In the genomic region with DNA sequence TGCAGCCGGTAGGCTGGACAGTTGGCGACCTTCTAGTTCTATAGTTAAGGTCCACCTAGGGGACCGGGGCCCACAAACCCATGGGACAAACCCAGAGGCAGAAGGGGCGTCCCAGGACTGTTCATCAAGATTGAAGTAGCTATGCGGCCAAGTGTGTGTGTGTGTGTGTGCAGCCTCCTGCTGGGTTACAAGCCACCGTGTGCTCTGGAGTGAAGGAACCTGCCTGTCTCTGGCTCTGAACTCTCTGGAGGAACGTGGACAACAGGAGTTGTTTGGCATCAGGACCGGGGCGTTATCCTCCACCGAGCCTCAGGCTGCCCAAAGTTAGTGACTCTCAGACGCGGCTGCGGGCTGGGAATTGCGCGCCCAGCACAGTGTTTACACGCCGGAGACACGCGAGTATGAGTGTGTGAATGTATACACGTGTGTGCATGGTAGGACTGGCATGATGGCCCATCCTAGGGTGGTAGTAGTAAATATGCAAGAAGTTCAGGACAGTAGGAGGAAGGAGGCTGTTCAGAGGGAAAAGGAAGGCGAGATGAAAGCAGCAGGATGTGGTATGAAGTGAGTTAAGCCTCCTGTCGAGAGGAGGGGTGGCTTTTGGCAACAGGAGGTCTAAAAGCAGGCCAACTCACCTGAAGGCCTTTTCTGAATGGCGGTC, we compare ENCODE assay signal across 8 mouse cellular contexts. TPM values are rescaled to one million over a fixed set of nuclear protein-coding genes. Genes with fewer than 3 reads are reported as not detected.
DNase-seq lines count a peak whose midpoint lies in the region; ATAC-seq and TF ChIP-seq lines count a peak whose summit lies in the region.

No protein-coding gene starts in this region.

- no peaks in the 10 kb centered on the region for H3K4me1 ChIP-seq in lung, embryonic 14.5 days (ENCODE audit: insufficient read depth)
- peaks cover 20% of the 10 kb centered on the region for H3K4me1 ChIP-seq in embryonic facial prominence, embryonic 15.5 days
- no peaks in the 10 kb centered on the region for H3K4me1 ChIP-seq in limb, embryonic 14.5 days (ENCODE audit: control insufficient read depth, insufficient read depth, low read length)
- H3K4me1 ChIP-seq in small intestine, adult 2 months (ENCODE audit: control insufficient read depth, insufficient read depth, insufficient read length, low read length) = no peaks in the 10 kb centered on the region; the same call in 1 of the 2 replicates

- H3K9me3 ChIP-seq in lung, embryonic 14.5 days (ENCODE audit: low read depth, low read length) = no peaks in the 10 kb centered on the region
- H3K9me3 ChIP-seq in embryonic facial prominence, embryonic 15.5 days (replicated peaks) = no peaks in the 10 kb centered on the region
- no peaks in the 10 kb centered on the region for H3K9me3 ChIP-seq in limb, embryonic 14.5 days (ENCODE audit: control insufficient read depth, low read length)

- TF ChIP-seq CTCF in lung, embryonic 14.5 days (IDR thresholded peaks at IDR 0.05; ENCODE audit: low read depth) = no peak
- no peak for TF ChIP-seq CTCF in small intestine, adult 2 months (IDR thresholded peaks at IDR 0.05; ENCODE audit: extremely low read depth, insufficient read length, insufficient replicate concordance, low read depth, low read length)

- no peak for DNase-seq in lung, embryonic 14.5 days
- DNase-seq in lung, postnatal 14 days = no peak
- no peak for DNase-seq in limb, embryonic 14.5 days (ENCODE audit: low spot score)
- no peak for DNase-seq in cerebellum, adult 9-11 months
- DNase-seq in cerebellum, postnatal 14 days = no peak
- no peak for DNase-seq in testis, postnatal 14 days (ENCODE audit: low spot score)

- H3K27me3 ChIP-seq in lung, embryonic 14.5 days (ENCODE audit: insufficient read depth, low read length) = 0 out of 2 replicates have a peak, but pooled peaks cover 3% of the 10 kb centered on the region
- peaks cover 9% of the 10 kb centered on the region for H3K27me3 ChIP-seq in embryonic facial prominence, embryonic 15.5 days
- H3K27me3 ChIP-seq in limb, embryonic 14.5 days (ENCODE audit: control insufficient read depth, insufficient read depth, low read length) = no peaks in the 10 kb centered on the region
- 0 out of 2 replicates have a peak, but pooled peaks cover 6% of the 10 kb centered on the region for H3K27me3 ChIP-seq in small intestine, adult 2 months (ENCODE audit: control insufficient read depth, insufficient read depth, low read length)

- H3K36me3 ChIP-seq in lung, embryonic 14.5 days (ENCODE audit: insufficient read depth) = no peaks in the 10 kb centered on the region
- no peaks in the 10 kb centered on the region for H3K36me3 ChIP-seq in embryonic facial prominence, embryonic 15.5 days
- H3K36me3 ChIP-seq in limb, embryonic 14.5 days (ENCODE audit: control insufficient read depth, insufficient read depth, low read length) = no peaks in the 10 kb centered on the region
- no peaks in the 10 kb centered on the region for H3K36me3 ChIP-seq in small intestine, adult 2 months (ENCODE audit: control insufficient read depth, insufficient read depth, low read length)

- H3K27ac ChIP-seq in lung, embryonic 14.5 days (ENCODE audit: low read depth) = no peak overlapping the region
- no peak overlapping the region for H3K27ac ChIP-seq in embryonic facial prominence, embryonic 15.5 days (replicated peaks)
- no peak overlapping the region for H3K27ac ChIP-seq in limb, embryonic 14.5 days (replicated peaks; ENCODE audit: low read depth, low read length)
- H3K27ac ChIP-seq in small intestine, adult 2 months (ENCODE audit: insufficient read depth, low read depth, low read length) = peak overlapping the region; percentile 18; the same call in 1 of the 2 replicates

- H3K4me2 ChIP-seq in lung, embryonic 14.5 days = peak overlapping the region; percentile 75
- peak overlapping the region; percentile 74 for H3K4me2 ChIP-seq in embryonic facial prominence, embryonic 15.5 days (replicated peaks)
- peak overlapping the region; percentile 61 for H3K4me2 ChIP-seq in limb, embryonic 14.5 days (replicated peaks; ENCODE audit: low read depth, low read length, severe bottlenecking)

- ATAC-seq in lung, embryonic 14.5 days (ENCODE audit: insufficient read depth) = peak; percentile 65; the same call in 1 of the 2 replicates
- ATAC-seq in embryonic facial prominence, embryonic 15.5 days (ENCODE audit: insufficient number of reproducible peaks, low FRiP score, low TSS enrichment, low read depth) = no peak
- ATAC-seq in limb, embryonic 14.5 days (ENCODE audit: low FRiP score, low read depth) = no peak; the same call in 1 of the 2 replicates

- H3K9ac ChIP-seq in lung, embryonic 14.5 days = peak overlapping the region; percentile 52
- H3K9ac ChIP-seq in embryonic facial prominence, embryonic 15.5 days = no peak overlapping the region
- no peak overlapping the region for H3K9ac ChIP-seq in limb, embryonic 14.5 days (ENCODE audit: low read depth, low read length, severe bottlenecking)

- no peak for TF ChIP-seq POLR2A in limb, embryonic 14.5 days (IDR thresholded peaks at IDR 0.05; ENCODE audit: borderline replicate concordance, extremely low read depth, insufficient read depth, insufficient read length)
- no peak for TF ChIP-seq POLR2A in small intestine, adult 2 months (IDR thresholded peaks at IDR 0.05; ENCODE audit: low read depth, low read length)

- peak overlapping the region; percentile 44 for H3K4me3 ChIP-seq in lung, embryonic 14.5 days (ENCODE audit: low read depth, low read length)
- H3K4me3 ChIP-seq in embryonic facial prominence, embryonic 15.5 days (replicated peaks) = peak overlapping the region; percentile 48
- H3K4me3 ChIP-seq in limb, embryonic 14.5 days (replicated peaks; ENCODE audit: low read length) = peak overlapping the region; percentile 39
- peak overlapping the region; percentile 65 for H3K4me3 ChIP-seq in small intestine, adult 2 months (ENCODE audit: low read depth, low read length)

- 21% methylated on average over 23 of the region's 23 CpGs for WGBS in lung, embryonic 14.5 days
- 30% methylated on average over 23 of the region's 23 CpGs for WGBS in embryonic facial prominence, embryonic 15.5 days
- 31% methylated on average over 23 of the region's 23 CpGs for WGBS in limb, embryonic 14.5 days
- 22% methylated on average over 23 of the region's 23 CpGs for WGBS in small intestine, adult 2 months

RNA-seq across cellular contexts. Expression of a gene that starts 0.6 kb away (rescaled TPM):
- polyA plus RNA-seq in lung, embryonic 14.5 days (2014; fragmentation: Nextera tagmentation; extraction: Ambion mirVana) = 0.30 and 0.43 TPM in 2 replicates
- polyA plus RNA-seq in embryonic facial prominence, embryonic 15.5 days (2015; fragmentation: Nextera tagmentation; extraction: Ambion mirVana) = 0.55 and 1.0 TPM in 2 replicates
- polyA plus RNA-seq in limb, embryonic 14.5 days (2012; rRNA removed) = 1.2 and 1.5 TPM in 2 replicates
- 0.52 and 0.95 TPM in 2 replicates for polyA plus RNA-seq in limb, embryonic 14.5 days (2014; fragmentation: Nextera tagmentation; extraction: Ambion mirVana)
- polyA plus RNA-seq in small intestine, adult 2 months (2012; rRNA removed) = 4.3 and 8.9 TPM in 2 replicates

RNA-seq across cellular contexts. Expression of a gene that starts 31.9 kb away (rescaled TPM):
- polyA plus RNA-seq in lung, embryonic 14.5 days (2014; fragmentation: Nextera tagmentation; extraction: Ambion mirVana) = 2.5 and 3.2 TPM in 2 replicates
- 12.5 and 15.8 TPM in 2 replicates for polyA plus RNA-seq in embryonic facial prominence, embryonic 15.5 days (2015; fragmentation: Nextera tagmentation; extraction: Ambion mirVana)
- 18.5 and 22.0 TPM in 2 replicates for polyA plus RNA-seq in limb, embryonic 14.5 days (2012; rRNA removed)
- 3.5 and 4.7 TPM in 2 replicates for polyA plus RNA-seq in limb, embryonic 14.5 days (2014; fragmentation: Nextera tagmentation; extraction: Ambion mirVana)
- 22.7 and 23.7 TPM in 2 replicates for polyA plus RNA-seq in small intestine, adult 2 months (2012; rRNA removed)
